Comparison of ENCODE assay signal across 26 mouse cellular contexts in genomic region chr14:25602018-25602417, GRCm38 (mm10).
DNase-seq lines count a peak whose midpoint lies in the region; ATAC-seq lines count a peak whose summit lies in the region.
"Had no signal": no experiment of that assay in that cellular context is flagged by ENCODE, and none has a peak within 500 bp of the region (broad histone marks: within the 10 kb centered on the region; RNA-seq: fewer than 3 reads in every experiment).

No protein-coding gene starts in this region.

- no peaks in the 10 kb centered on the region for H3K27me3 ChIP-seq in limb, embryonic 15.5 days
- H3K27me3 ChIP-seq: embryonic facial prominence, embryonic 15.5 days; heart, embryonic 13.5 days; hindbrain, embryonic 12.5 days had no signal

- H3K9me3 ChIP-seq in limb, embryonic 15.5 days, result no peaks in the 10 kb centered on the region
- H3K9me3 ChIP-seq: embryonic facial prominence, embryonic 15.5 days; heart, embryonic 13.5 days; hindbrain, embryonic 12.5 days had no signal

- WGBS in limb, embryonic 15.5 days, result 85% methylated on average over 2 of the region's 2 CpGs

- peak overlapping the region; percentile 57 for H3K27ac ChIP-seq in brown adipose tissue, adult 24 weeks (replicated peaks; ENCODE audit: low read depth, low read length)
- H3K27ac ChIP-seq in limb, embryonic 15.5 days, result 0 out of 2 replicates have a peak overlapping the region, but pooled peaks have one; percentile 69
- H3K27ac ChIP-seq: heart, embryonic 13.5 days; hindbrain, embryonic 12.5 days; layer of hippocampus, adult 2 months; liver, embryonic 14.5 days; stomach, postnatal 0 days had no signal

- peak; percentile 54 for DNase-seq in gastrocnemius, adult 18-20 months (ENCODE audit: low spot score)
- no peak for DNase-seq in gastrocnemius, postnatal 10 days
- DNase-seq in testis, postnatal 10 days (ENCODE audit: low spot score), result peak; percentile 67
- no peak for DNase-seq in testis, postnatal 14 days (ENCODE audit: low spot score)
- DNase-seq in kidney, adult 9 months, result no peak
- DNase-seq in layer of hippocampus, postnatal 36 days, result no peak
- DNase-seq: B cell, adult 2 months; cerebellum, postnatal 10 days; heart, postnatal 14 days; kidney, postnatal 14 days; liver; lung, adult 2 months; lung, postnatal 14 days; right cerebral cortex, adult 18-20 months had no signal

- no peak overlapping the region for H3K9ac ChIP-seq in limb, embryonic 15.5 days
- H3K9ac ChIP-seq: embryonic facial prominence, embryonic 15.5 days; heart, embryonic 13.5 days; hindbrain, embryonic 12.5 days; liver, embryonic 14.5 days had no signal

- peaks cover 40% of the 10 kb centered on the region for H3K4me1 ChIP-seq in brown adipose tissue, adult 24 weeks (ENCODE audit: control insufficient read depth, insufficient read depth, insufficient read length, low read length)
- H3K4me1 ChIP-seq in limb, embryonic 15.5 days, result peaks cover 73% of the 10 kb centered on the region

- no peak for ATAC-seq in limb, embryonic 15.5 days (ENCODE audit: insufficient number of reproducible peaks, low FRiP score, low TSS enrichment, low read depth)
- ATAC-seq: activated CD4-positive, CD25-positive, alpha-beta regulatory T cell, adult 4 months; forebrain, embryonic 14.5 days; intestine, postnatal 0 days; midbrain, embryonic 16.5 days had no signal

- H3K4me2 ChIP-seq in limb, embryonic 15.5 days, result no peak overlapping the region
- H3K4me2 ChIP-seq: embryonic facial prominence, embryonic 15.5 days; heart, embryonic 13.5 days; hindbrain, embryonic 12.5 days had no signal

- H3K36me3 ChIP-seq in limb, embryonic 15.5 days, result peaks cover 30% of the 10 kb centered on the region; the same call in 1 of the 2 replicates

- no peak overlapping the region for H3K4me3 ChIP-seq in brown adipose tissue, adult 24 weeks (ENCODE audit: insufficient read depth, low read depth, low read length)
- H3K4me3 ChIP-seq in limb, embryonic 15.5 days, result no peak overlapping the region
- H3K4me3 ChIP-seq: embryonic facial prominence, embryonic 15.5 days; heart, embryonic 13.5 days; hindbrain, embryonic 12.5 days; layer of hippocampus, adult 2 months had no signal

Comparison
In these comparisons a context has a peak if more than half of its experiments do, and no peak if none do; other contexts are left out.
1. DNase-seq: peak in gastrocnemius, adult 18-20 months (single experiment) and testis, postnatal 10 days (single experiment); none in gastrocnemius, postnatal 10 days (single experiment), testis, postnatal 14 days (single experiment), kidney, adult 9 months (single experiment) and layer of hippocampus, postnatal 36 days (0 of 2).